Mouse (Mus musculus) lung, embryonic 16.5 days (tissue): ENCODE data around the gene Lrsam1. TPM values are rescaled to one million over a fixed set of nuclear protein-coding genes. Genes with fewer than 3 reads are reported as not detected.

Source experiments
- ATAC-seq: fragments of 200-750 bp; cut with Nextera tagmentation; 2 replicates; pipeline ENCODE4 v1.8.0; 2017; ENCODE audit warnings: low read depth, mild to moderate bottlenecking, moderate library complexity
- H3K27ac ChIP-seq: fragments of 300-500 bp; sonication (generic); 2 replicates; pipeline ENCODE4 v1.5.1; 2014; ENCODE audit warnings: mild to moderate bottlenecking, control low read depth, low read length
- H3K27me3 ChIP-seq: fragments of 300-500 bp; sonication (generic); 2 replicates; pipeline ENCODE4 v1.6.1; 2014; ENCODE audit warnings: low read depth, low read length, mixed read lengths; ENCODE audit not compliant: control insufficient read depth, insufficient read depth
- H3K36me3 ChIP-seq: fragments of 300-500 bp; sonication (generic); 2 replicates; pipeline ENCODE4 v1.6.1; 2014; ENCODE audit warnings: low read length; ENCODE audit not compliant: control insufficient read depth, insufficient read depth
- H3K4me1 ChIP-seq: fragments of 300-500 bp; sonication (generic); replicated peaks from 2 replicates; pipeline ENCODE4 v1.6.1; 2014; ENCODE audit warnings: low read length, mixed read lengths; ENCODE audit not compliant: control insufficient read depth, insufficient read depth
- H3K4me2 ChIP-seq: fragments of 300-500 bp; sonication (generic); 2 replicates; pipeline ENCODE4 v1.6.1; 2014; ENCODE audit warnings: low read depth, low read length, control low read depth
- H3K4me3 ChIP-seq: fragments of 300-500 bp; sonication (generic); 2 replicates; pipeline ENCODE4 v1.5.1; 2014; ENCODE audit warnings: mild to moderate bottlenecking, low read length, control low read depth
- H3K9ac ChIP-seq: fragments of 300-500 bp; sonication (generic); 2 replicates; pipeline ENCODE4 v1.6.1; 2014; ENCODE audit warnings: low read length, control low read depth
- H3K9me3 ChIP-seq: fragments of 300-500 bp; sonication (generic); 2 replicates; pipeline ENCODE4 v1.6.1; 2016; ENCODE audit warnings: low read length; ENCODE audit not compliant: control insufficient read depth
- WGBS: fragments of 180-500 bp; shearing (Covaris S2); extraction: QIAGEN DNeasy Blood & Tissue Kit; methylation state at CpG from one replicate; pipeline ENCODE4 v1.1.7; 2014; 5-methylcytosine and 5-hydroxymethylcytosine counted together
- polyA plus RNA-seq: library from polyadenylated mRNA; unstranded; fragments of >200 nt; fragmentation: Nextera tagmentation; extraction: Ambion mirVana; gene quantifications from 2 replicates; pipeline ENCODE4 v1.2.1, GENCODE M21; 2015

Lrsam1 gene
- polyA plus RNA-seq, 1 experiment from 2014 or later: 10.6 TPM

DNA sequence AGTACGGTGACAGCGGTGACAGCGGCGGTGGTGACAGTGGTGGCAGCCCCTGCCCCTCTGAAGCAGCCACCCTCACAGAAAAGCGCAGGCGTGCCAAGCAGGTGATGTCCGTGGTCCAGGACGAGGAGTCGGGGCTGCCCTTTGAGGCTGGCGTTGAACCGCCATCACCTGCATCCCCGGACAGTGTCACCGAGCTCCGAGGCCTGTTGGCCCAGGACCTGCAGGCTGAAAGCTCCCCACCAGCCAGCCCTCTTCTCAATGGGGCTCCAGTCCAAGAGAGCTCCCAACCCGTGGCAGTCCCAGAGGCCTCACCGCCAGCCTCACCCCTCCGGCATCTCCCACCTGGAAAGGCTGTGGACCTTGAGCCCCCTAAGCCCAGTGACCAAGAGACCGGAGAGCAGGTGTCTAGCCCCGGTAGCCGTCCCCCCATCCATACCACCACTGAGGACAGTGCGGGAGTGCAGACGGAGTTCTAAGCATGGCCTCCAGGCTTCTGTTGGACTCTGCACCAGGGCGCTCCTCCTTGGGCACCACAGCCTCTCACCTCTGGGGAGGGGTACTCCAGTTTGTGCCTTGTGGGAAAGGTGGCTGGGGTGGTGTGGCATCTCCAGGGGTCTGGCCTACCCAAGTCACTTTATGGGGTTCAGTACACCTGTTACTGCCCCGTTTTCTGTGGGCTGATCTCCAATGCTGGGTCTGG lies 37.7 kb downstream of the Lrsam1 start:
- H3K9ac ChIP-seq: no peak overlapping the region
- no peak overlapping the region for H3K4me2 ChIP-seq
- peaks cover 56% of the 10 kb centered on the region for H3K36me3 ChIP-seq
- H3K4me1 ChIP-seq: peaks cover 15% of the 10 kb centered on the region
- no peaks in the 10 kb centered on the region for H3K9me3 ChIP-seq
- 90% methylated on average over 24 of the region's 24 CpGs for WGBS
- no peaks in the 10 kb centered on the region for H3K27me3 ChIP-seq
- H3K27ac ChIP-seq: no peak overlapping the region
- ATAC-seq: no peak
- H3K4me3 ChIP-seq: no peak overlapping the region

DNA sequence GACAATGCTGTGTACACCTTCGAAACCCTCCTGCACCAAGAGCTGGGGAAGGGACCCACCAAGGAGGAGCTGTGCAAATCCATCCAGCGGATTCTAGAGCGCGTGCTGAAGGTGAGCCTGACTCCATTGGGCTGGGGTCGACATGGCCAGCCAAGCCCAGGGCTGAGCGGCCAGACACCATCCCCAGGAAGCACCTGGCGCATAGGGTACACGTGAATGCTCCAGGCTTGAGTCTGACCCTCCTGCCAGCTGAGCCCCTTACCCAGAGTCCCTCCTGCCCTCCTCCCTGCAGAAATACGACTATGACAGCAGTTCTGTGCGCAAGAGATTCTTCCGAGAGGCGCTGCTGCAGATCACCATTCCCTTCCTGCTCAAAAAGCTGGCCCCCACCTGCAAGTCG lies 38.9 kb downstream of the Lrsam1 start:
- H3K27ac ChIP-seq: no peak overlapping the region
- H3K36me3 ChIP-seq: peaks cover 61% of the 10 kb centered on the region
- no peak overlapping the region for H3K4me2 ChIP-seq
- ATAC-seq: no peak
- no peak overlapping the region for H3K4me3 ChIP-seq
- H3K4me1 ChIP-seq: peaks cover 10% of the 10 kb centered on the region
- 88% methylated on average over 13 of the region's 13 CpGs for WGBS
- no peak overlapping the region for H3K9ac ChIP-seq
- no peaks in the 10 kb centered on the region for H3K9me3 ChIP-seq
- H3K27me3 ChIP-seq: no peaks in the 10 kb centered on the region

DNA sequence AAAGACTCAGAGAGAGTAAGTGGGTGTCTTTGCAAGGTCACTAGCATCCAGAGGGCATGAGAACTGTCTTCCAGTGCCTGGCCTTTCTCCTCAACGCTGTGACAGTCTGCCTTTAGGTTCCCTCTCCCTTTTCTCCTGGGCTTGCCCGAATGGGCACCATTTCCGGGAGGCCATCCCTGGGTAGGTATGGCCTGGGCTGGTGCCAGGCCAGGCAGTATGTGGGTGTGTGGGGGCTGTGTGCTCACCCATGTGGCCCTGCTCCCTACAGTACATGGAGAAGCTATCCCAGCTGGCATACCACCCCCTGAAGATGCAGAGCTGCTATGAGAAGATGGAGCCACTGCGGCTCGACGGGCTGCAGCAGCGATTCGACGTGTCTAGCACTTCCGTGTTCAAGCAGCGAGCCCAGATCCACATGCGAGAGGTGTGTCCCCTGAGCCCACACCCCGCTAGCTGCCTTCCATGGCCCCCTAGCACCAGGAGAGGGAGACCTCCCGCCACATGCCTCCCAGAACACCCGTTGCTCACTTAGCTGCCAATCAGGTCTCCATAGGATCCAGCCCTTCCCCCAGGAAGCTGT lies 39.5 kb downstream of the Lrsam1 start:
- Histone ChIP-seq H3K36me3 (peaks cover 61% of the 10 kb centered on the region), H3K27me3 (no peaks in the 10 kb centered on the region)
- no peak for ATAC-seq

DNA sequence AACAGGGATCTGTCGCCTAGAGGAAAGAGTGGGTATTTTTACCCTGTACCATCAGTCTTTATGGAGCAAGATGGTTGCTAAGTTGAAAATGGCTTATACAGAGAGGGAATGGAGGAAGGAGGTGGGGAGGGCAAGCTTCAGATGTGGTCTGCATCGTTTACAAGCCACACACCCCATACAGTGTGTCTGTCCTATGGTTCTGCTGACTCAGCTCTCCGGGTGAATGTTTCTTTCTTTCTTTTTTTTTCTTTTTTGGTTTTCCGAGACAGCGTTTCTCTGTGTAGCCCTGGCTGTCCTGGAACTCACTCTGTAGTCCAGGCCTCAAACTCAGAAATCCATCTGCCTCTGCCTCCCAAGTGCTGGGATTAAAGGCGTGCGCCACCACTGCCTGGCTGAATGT lies 40.2 kb downstream of the Lrsam1 start:
- no peaks in the 10 kb centered on the region for H3K4me1 ChIP-seq
- H3K9ac ChIP-seq: no peak overlapping the region
- H3K27me3 ChIP-seq: no peaks in the 10 kb centered on the region
- ATAC-seq: no peak
- no peaks in the 10 kb centered on the region for H3K9me3 ChIP-seq
- no peak overlapping the region for H3K4me2 ChIP-seq
- H3K36me3 ChIP-seq: peaks cover 63% of the 10 kb centered on the region
- 76% methylated on average over 7 of the region's 7 CpGs for WGBS
- no peak overlapping the region for H3K27ac ChIP-seq
- H3K4me3 ChIP-seq: no peak overlapping the region

More for the DNA sequence above, 39.5 kb downstream of the Lrsam1 start:
- Histone ChIP-seq H3K9ac (no peak overlapping the region), H3K4me1 (peaks cover 5% of the 10 kb centered on the region), H3K9me3 (no peaks in the 10 kb centered on the region), H3K4me2 (no peak overlapping the region), H3K27ac (no peak overlapping the region), H3K4me3 (no peak overlapping the region)
- 87% methylated on average over 15 of the region's 15 CpGs for WGBS

DNA sequence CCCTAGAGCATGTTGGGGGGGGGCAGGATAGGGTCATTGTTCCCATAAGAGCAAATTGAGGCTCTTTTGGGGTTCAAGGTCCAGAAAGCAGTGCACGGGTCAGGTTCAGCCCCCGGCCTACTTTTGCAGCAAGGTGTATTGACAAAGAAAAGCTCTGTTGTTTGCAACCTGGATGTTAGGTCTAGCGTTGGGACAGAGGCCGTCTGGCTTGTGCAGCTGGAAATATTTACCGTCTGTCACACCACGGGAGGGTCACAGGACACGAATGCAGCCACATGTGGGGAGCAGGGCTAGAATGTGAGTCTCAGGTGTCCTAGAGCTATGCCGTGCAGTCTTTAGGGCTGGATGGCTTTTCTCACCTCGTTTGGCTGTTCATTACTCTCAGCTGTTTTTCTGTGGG lies 43.0 kb downstream of the Lrsam1 start:
- 66% methylated on average over 9 of the region's 9 CpGs for WGBS
- no peak for ATAC-seq
- Histone ChIP-seq H3K4me3 (no peak overlapping the region), H3K9me3 (no peaks in the 10 kb centered on the region), H3K9ac (no peak overlapping the region), H3K27ac (no peak overlapping the region), H3K4me2 (no peak overlapping the region), H3K27me3 (no peaks in the 10 kb centered on the region), H3K36me3 (peaks cover 50% of the 10 kb centered on the region), H3K4me1 (peaks cover 15% of the 10 kb centered on the region)

DNA sequence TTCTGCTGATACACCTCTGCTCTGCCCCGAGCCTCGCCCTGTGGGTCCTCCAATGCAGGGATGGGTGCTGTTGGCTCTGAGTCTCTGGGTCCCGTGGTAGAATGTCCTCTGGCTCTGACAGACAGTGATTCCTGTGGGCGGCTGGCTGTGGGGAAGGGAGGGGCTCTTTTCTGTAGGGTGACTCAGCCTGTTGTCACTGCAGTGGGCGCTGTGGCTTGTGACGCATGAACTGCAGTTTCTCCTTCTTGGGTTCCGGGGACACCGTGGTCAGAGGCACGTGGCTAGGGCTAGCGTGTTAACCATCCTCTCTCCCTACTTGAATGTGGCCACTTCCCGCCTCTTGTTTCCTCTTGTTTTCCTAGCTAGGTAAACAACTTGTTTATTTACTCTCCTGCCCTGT lies 43.9 kb downstream of the Lrsam1 start:
- no peaks in the 10 kb centered on the region for H3K27me3 ChIP-seq
- H3K36me3 ChIP-seq: peaks cover 45% of the 10 kb centered on the region
- no peak overlapping the region for H3K4me3 ChIP-seq
- H3K4me1 ChIP-seq: peaks cover 15% of the 10 kb centered on the region
- H3K9ac ChIP-seq: no peak overlapping the region
- H3K4me2 ChIP-seq: no peak overlapping the region
- 72% methylated on average over 11 of the region's 11 CpGs for WGBS
- no peak for ATAC-seq
- H3K9me3 ChIP-seq: no peaks in the 10 kb centered on the region
- H3K27ac ChIP-seq: no peak overlapping the region

DNA sequence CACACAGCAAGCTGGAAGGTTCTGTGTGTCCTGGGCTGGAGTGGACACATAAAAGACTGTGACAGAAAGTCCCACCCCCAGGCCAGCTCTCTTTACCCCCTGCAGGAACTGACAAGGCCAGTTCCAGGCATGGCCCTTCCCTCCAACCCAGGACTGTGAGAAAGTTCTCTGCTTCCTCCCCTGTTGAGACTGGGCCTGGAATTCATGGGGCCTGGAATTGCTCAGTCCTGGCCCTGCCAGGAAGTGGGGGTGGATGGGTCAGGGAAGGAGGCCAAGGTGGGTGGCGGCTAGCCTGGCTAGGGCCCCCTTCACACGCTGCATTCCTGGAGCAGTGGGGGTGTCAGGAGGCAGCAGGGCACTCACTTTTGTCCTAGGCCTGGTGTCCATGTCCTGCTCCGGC lies 46.5 kb downstream of the Lrsam1 start:
- H3K27me3 ChIP-seq: no peaks in the 10 kb centered on the region
- WGBS: 21% methylated on average over 3 of the region's 3 CpGs
- H3K9ac ChIP-seq: peak overlapping the region; percentile 41
- ATAC-seq: peak; percentile 86
- H3K4me1 ChIP-seq: peaks cover 20% of the 10 kb centered on the region
- no peak overlapping the region for H3K4me2 ChIP-seq
- peaks cover 46% of the 10 kb centered on the region for H3K36me3 ChIP-seq
- H3K9me3 ChIP-seq: no peaks in the 10 kb centered on the region
- H3K27ac ChIP-seq: peak overlapping the region; percentile 82
- no peak overlapping the region for H3K4me3 ChIP-seq

DNA sequence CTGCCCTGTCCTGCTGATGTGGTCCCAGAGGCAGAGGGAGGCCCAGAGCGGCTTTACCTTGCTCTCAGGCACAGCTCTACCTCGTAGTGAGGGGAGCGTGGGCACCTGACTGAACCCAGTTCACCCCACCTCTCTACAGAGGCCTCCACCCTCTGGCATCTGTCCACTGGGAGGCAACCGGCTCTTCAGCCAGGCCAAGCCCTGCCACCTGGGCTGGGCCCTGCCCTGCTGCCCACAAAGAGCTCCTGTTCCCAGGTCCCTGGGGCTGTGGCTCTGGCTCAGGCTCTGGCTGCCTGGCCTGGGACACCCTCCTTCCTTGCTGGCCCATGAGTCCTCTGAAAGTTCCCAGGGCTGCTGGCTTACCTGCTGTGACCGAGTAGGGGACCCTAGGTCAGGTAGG lies 47.1 kb downstream of the Lrsam1 start:
- no peak overlapping the region for H3K4me3 ChIP-seq
- peak overlapping the region; percentile 41 for H3K9ac ChIP-seq
- H3K9me3 ChIP-seq: no peaks in the 10 kb centered on the region
- H3K36me3 ChIP-seq: peaks cover 40% of the 10 kb centered on the region
- peak; percentile 46 for ATAC-seq
- 68% methylated on average over 5 of the region's 5 CpGs for WGBS
- no peak overlapping the region for H3K4me2 ChIP-seq
- H3K27me3 ChIP-seq: no peaks in the 10 kb centered on the region
- peaks cover 20% of the 10 kb centered on the region for H3K4me1 ChIP-seq
- peak overlapping the region; percentile 82 for H3K27ac ChIP-seq

DNA sequence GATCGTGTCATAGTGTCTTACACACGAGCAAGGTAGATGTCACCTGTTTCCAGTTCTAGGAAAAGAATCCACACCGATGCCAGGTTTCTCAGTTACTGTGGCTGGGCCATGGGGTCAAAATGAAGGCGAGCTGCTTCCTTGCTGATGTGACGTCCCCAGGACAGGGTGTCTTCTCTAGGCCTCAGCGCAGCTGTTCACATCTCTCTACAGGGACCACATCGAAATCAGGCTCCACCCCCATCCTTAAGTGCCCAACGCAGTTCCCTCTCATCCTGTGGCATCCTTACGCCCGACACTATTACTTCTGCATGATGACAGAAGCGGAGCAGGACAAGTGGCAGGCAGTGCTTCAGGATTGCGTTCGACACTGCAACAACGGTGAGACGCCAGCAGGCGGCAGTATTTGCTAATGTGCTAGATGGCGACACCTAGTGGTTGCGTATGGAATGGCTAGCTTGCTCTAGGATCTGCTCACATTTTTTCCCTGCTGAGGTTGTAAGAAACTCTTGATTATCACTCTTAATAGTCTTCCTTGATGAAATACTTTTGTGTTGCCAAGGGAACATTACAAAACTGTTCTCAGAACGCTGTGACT lies 49.1 kb downstream of the Lrsam1 start:
- no peak overlapping the region; the same call in 1 of the 2 replicates for H3K27ac ChIP-seq
- no peak overlapping the region for H3K4me2 ChIP-seq
- peaks cover 28% of the 10 kb centered on the region for H3K36me3 ChIP-seq
- 28% methylated on average over 19 of the region's 19 CpGs for WGBS
- H3K9ac ChIP-seq: no peak overlapping the region
- H3K9me3 ChIP-seq: no peaks in the 10 kb centered on the region
- H3K4me3 ChIP-seq: no peak overlapping the region
- H3K4me1 ChIP-seq: peaks cover 41% of the 10 kb centered on the region
- no peak for ATAC-seq
- no peaks in the 10 kb centered on the region for H3K27me3 ChIP-seq
